Comparison of ENCODE assay signal across 8 mouse cellular contexts in genomic region chr19:40831416-40832201, GRCm38 (mm10). TPM values are rescaled to one million over a fixed set of nuclear protein-coding genes. Genes with fewer than 3 reads are reported as not detected.
DNase-seq lines count a peak whose midpoint lies in the region; ATAC-seq and TF ChIP-seq lines count a peak whose summit lies in the region.

No protein-coding gene starts in this region.

- no peak for TF ChIP-seq EP300 in heart, adult 2 months (IDR thresholded peaks at IDR 0.05; ENCODE audit: insufficient read depth, low read depth, low read length)

- TF ChIP-seq CTCF in heart, adult 2 months (IDR thresholded peaks at IDR 0.05), result no peak
- no peak for TF ChIP-seq CTCF in lung, embryonic 14.5 days (IDR thresholded peaks at IDR 0.05; ENCODE audit: low read depth)

- peak overlapping the region; percentile 95 for H3K4me3 ChIP-seq in heart, adult 2 months
- H3K4me3 ChIP-seq in lung, embryonic 14.5 days (ENCODE audit: low read depth, low read length), result peak overlapping the region; percentile 74
- H3K4me3 ChIP-seq in neural tube, embryonic 15.5 days (replicated peaks), result peak overlapping the region; percentile 92

- H3K27ac ChIP-seq in heart, adult 2 months, result peak overlapping the region; percentile 85
- peak overlapping the region; percentile 85 for H3K27ac ChIP-seq in lung, embryonic 14.5 days (ENCODE audit: low read depth)
- peak overlapping the region; percentile 95 for H3K27ac ChIP-seq in neural tube, embryonic 15.5 days (replicated peaks)

- DNase-seq in 3134 (ENCODE audit: extremely low read depth, insufficient read length, low spot score), result peak; percentile 76
- DNase-seq in embryo, embryonic 11 days, result peak; percentile 81
- peak in 1 of 2 experiments; percentile 70 for DNase-seq in heart, adult 2 months
- peak; percentile 51 for DNase-seq in kidney, adult 18-20 months
- DNase-seq in lung, embryonic 14.5 days, result peak; percentile 76
- DNase-seq in testis, postnatal 14 days (ENCODE audit: low spot score), result peak; percentile 66

- no peaks in the 10 kb centered on the region; the same call in 1 of the 2 replicates for H3K27me3 ChIP-seq in heart, adult 2 months (ENCODE audit: control insufficient read depth, insufficient read depth, low read length)
- H3K27me3 ChIP-seq in lung, embryonic 14.5 days (ENCODE audit: insufficient read depth, low read length), result no peaks in the 10 kb centered on the region
- H3K27me3 ChIP-seq in neural tube, embryonic 15.5 days (replicated peaks), result no peaks in the 10 kb centered on the region

- H3K4me2 ChIP-seq in lung, embryonic 14.5 days, result peak overlapping the region; percentile 88
- H3K4me2 ChIP-seq in neural tube, embryonic 15.5 days, result peak overlapping the region; percentile 69

- no peaks in the 10 kb centered on the region for H3K9me3 ChIP-seq in lung, embryonic 14.5 days (ENCODE audit: low read depth, low read length)
- H3K9me3 ChIP-seq in neural tube, embryonic 15.5 days (replicated peaks), result no peaks in the 10 kb centered on the region

- no peak for TF ChIP-seq POLR2A in heart, adult 2 months (IDR thresholded peaks at IDR 0.05; ENCODE audit: insufficient read depth, low read depth, low read length)

- peak; percentile 29 for ATAC-seq in activated CD4-positive, CD25-positive, alpha-beta regulatory T cell, adult 4 months
- peak; percentile 74 for ATAC-seq in lung, embryonic 14.5 days (ENCODE audit: insufficient read depth)
- peak; percentile 81 for ATAC-seq in neural tube, embryonic 15.5 days (ENCODE audit: low FRiP score)

- H3K79me2 ChIP-seq in heart, adult 2 months (replicated peaks; ENCODE audit: control insufficient read depth, insufficient read depth, low read length), result 0 out of 2 replicates have a peak, but pooled peaks cover 1% of the 10 kb centered on the region

- no peaks in the 10 kb centered on the region for H3K36me3 ChIP-seq in heart, adult 2 months (ENCODE audit: control insufficient read depth, insufficient read depth, low read length)
- 0 out of 2 replicates have a peak, but pooled peaks cover 2% of the 10 kb centered on the region for H3K36me3 ChIP-seq in lung, embryonic 14.5 days (ENCODE audit: insufficient read depth)
- H3K36me3 ChIP-seq in neural tube, embryonic 15.5 days, result no peaks in the 10 kb centered on the region

- H3K9ac ChIP-seq in heart, adult 2 months (ENCODE audit: low read depth, low read length), result peak overlapping the region; percentile 91
- H3K9ac ChIP-seq in lung, embryonic 14.5 days, result peak overlapping the region; percentile 97
- peak overlapping the region; percentile 99 for H3K9ac ChIP-seq in neural tube, embryonic 15.5 days (replicated peaks)

- H3K4me1 ChIP-seq in heart, adult 2 months (ENCODE audit: control insufficient read depth, insufficient read depth, low read length), result peaks cover 3% of the 10 kb centered on the region
- H3K4me1 ChIP-seq in lung, embryonic 14.5 days (ENCODE audit: insufficient read depth), result peaks cover 17% of the 10 kb centered on the region
- H3K4me1 ChIP-seq in neural tube, embryonic 15.5 days, result peaks cover 40% of the 10 kb centered on the region

- WGBS in heart, adult 2 months, result under 1% methylated on average over 76 of the region's 76 CpGs
- under 1% methylated on average over 76 of the region's 76 CpGs for WGBS in lung, embryonic 14.5 days
- WGBS in neural tube, embryonic 15.5 days, result under 1% methylated on average over 65 of the region's 76 CpGs

- intact Hi-C loops in heart, adult 2 months (cut with DNase I), result loop anchor here (2.0 to 5.0 kb wide), 3 partner anchors 41 to 431 kb away; partner anchors contain the start of genes Tm9sf3 and Zfp518a

RNA-seq across cellular contexts. Expression of gene Ccnj, which starts 0.5 kb away (rescaled TPM):
- 1 to 10 TPM; 3.1 to 3.2 TPM for polyA plus RNA-seq in activated CD4-positive, CD25-positive, alpha-beta regulatory T cell, adult 4 months (2017; shearing (Covaris generic))
- total RNA-seq in heart, adult 2 months (2021), result 1 to 10 TPM; 4.3 to 4.9 TPM
- polyA plus RNA-seq in heart, adult 2 months (2012; rRNA removed), result 4.2 and 7.0 TPM in 2 replicates
- 13.0 TPM in 2 replicates for polyA plus RNA-seq in lung, embryonic 14.5 days (2014; fragmentation: Nextera tagmentation; extraction: Ambion mirVana)
- 14.3 and 15.1 TPM in 2 replicates for polyA plus RNA-seq in neural tube, embryonic 15.5 days (2015; fragmentation: Nextera tagmentation; extraction: Ambion mirVana)

Comparison
In these comparisons a context has a peak if more than half of its experiments do, and no peak if none do; other contexts are left out.
1. ATAC-seq: peak in every context shown above with its lines; median percentile 81 in neural tube, embryonic 15.5 days; 74 in lung, embryonic 14.5 days; 29 in activated CD4-positive, CD25-positive, alpha-beta regulatory T cell, adult 4 months.